Mouse (Mus musculus) CH12.LX (cell line): ENCODE data around the gene Fosb. TPM values are rescaled to one million over a fixed set of nuclear protein-coding genes. Genes with fewer than 3 reads are reported as not detected.

Experiments
- DNase-seq: peaks from one replicate; pipeline ENCODE4 v3.0.0-alpha.2; 2013; ENCODE audit errors: extremely low read depth
- H3K27ac ChIP-seq: 2 replicates; pipeline ENCODE4 v1.5.1; 2012; ENCODE audit warnings: low read depth, mild to moderate bottlenecking, control low read depth, moderate library complexity; ENCODE audit not compliant: insufficient read depth
- H3K27me3 ChIP-seq: replicated peaks from 2 replicates; pipeline ENCODE3; 2012; ENCODE audit warnings: inconsistent platforms
- H3K36me3 ChIP-seq, 2 experiments: replicated peaks in 1 of 2; 2 replicates each; pipeline versions ENCODE3 to v1.6.1; 2012; ENCODE audit warnings: inconsistent platforms in 1 of 2, low read length in 1 of 2, mild to moderate bottlenecking in 1 of 2, mixed read lengths in 1 of 2, moderate library complexity in 1 of 2; ENCODE audit not compliant: control insufficient read depth in 1 of 2, insufficient read depth in 1 of 2
- H3K4me1 ChIP-seq, 2 experiments: 2 replicates each; pipeline ENCODE4 v1.6.1; 2012; ENCODE audit warnings: inconsistent platforms in 1 of 2, moderate library complexity in 1 of 2; ENCODE audit not compliant: insufficient read depth in 2 of 2, control insufficient read depth in 1 of 2
- H3K4me2 ChIP-seq: 2 replicates; pipeline ENCODE4 v1.6.1; 2012; ENCODE audit warnings: low read depth, mild to moderate bottlenecking, control low read depth; ENCODE audit not compliant: poor library complexity, insufficient read depth, severe bottlenecking
- H3K4me3 ChIP-seq, 3 experiments: fragments of 150-350 bp in 1 of 3; sonication (generic) in 1 of 3; replicated peaks in 1 of 3; 2 replicates each; pipeline versions ENCODE3 to v1.5.1; 2011 to 2012; ENCODE audit warnings: low read depth in 2 of 3, low read length in 2 of 3, mild to moderate bottlenecking in 2 of 3, moderate library complexity in 2 of 3, control low read depth in 1 of 3, improper control_type of control experiment in 1 of 3, inconsistent platforms in 1 of 3, mixed read lengths in 1 of 3; ENCODE audit not compliant: poor library complexity in 1 of 3
- H3K79me2 ChIP-seq: replicated peaks from 2 replicates; pipeline ENCODE4 v1.6.1; 2012; ENCODE audit warnings: mild to moderate bottlenecking, moderate library complexity; ENCODE audit not compliant: control insufficient read depth, poor library complexity, insufficient read depth, severe bottlenecking; ENCODE audit errors: extremely low read depth
- H3K9ac ChIP-seq: 2 replicates; pipeline ENCODE4 v1.6.1; 2012; ENCODE audit warnings: low read depth, mild to moderate bottlenecking, control low read depth, moderate library complexity; ENCODE audit not compliant: insufficient read depth
- H3K9me3 ChIP-seq: replicated peaks from 2 replicates; pipeline ENCODE3; 2012; ENCODE audit warnings: low read length, inconsistent platforms, mixed read lengths
- BHLHE40 ChIP-seq: IDR thresholded peaks from 2 replicates; pipeline ENCODE4 v1.6.1; 2011; ENCODE audit warnings: mild to moderate bottlenecking, low read depth, low read length, improper control_type of control experiment
- CHD2 ChIP-seq: IDR thresholded peaks from 2 replicates; pipeline ENCODE4 v1.6.1; 2011; ENCODE audit warnings: low read length, improper control_type of control experiment
- CTCF ChIP-seq, 2 experiments: IDR thresholded peaks in 1 of 2; conservative IDR thresholded peaks in 1 of 2; 2 replicates each; pipeline ENCODE4 v1.5.1; 2011 to 2012; ENCODE audit warnings: low read depth in 2 of 2, low read length in 2 of 2, improper control_type of control experiment in 1 of 2, inconsistent platforms in 1 of 2, mild to moderate bottlenecking in 1 of 2, moderate library complexity in 1 of 2
- ELF1 ChIP-seq: IDR thresholded peaks from 2 replicates; pipeline ENCODE4 v1.6.1; 2014; ENCODE audit warnings: low read depth, mild to moderate bottlenecking, inconsistent platforms, low read length, improper control_type of control experiment
- EP300 ChIP-seq: IDR thresholded peaks from 2 replicates; pipeline ENCODE4 v1.6.1; 2011; ENCODE audit warnings: low read length, improper control_type of control experiment
- ETS1 ChIP-seq: conservative IDR thresholded peaks from 2 replicates; pipeline ENCODE4 v1.6.1; 2012; ENCODE audit warnings: low read depth, mild to moderate bottlenecking, inconsistent platforms, low read length, improper control_type of control experiment, moderate library complexity
- GABPA ChIP-seq: IDR thresholded peaks from 2 replicates; pipeline ENCODE4 v1.6.1; 2012; ENCODE audit warnings: low read depth, low read length, improper control_type of control experiment, inconsistent platforms; ENCODE audit not compliant: insufficient replicate concordance
- HCFC1 ChIP-seq: IDR thresholded peaks from 2 replicates; pipeline ENCODE4 v1.6.1; 2012; ENCODE audit warnings: low read depth, mild to moderate bottlenecking, inconsistent platforms, low read length, improper control_type of control experiment
- JUN ChIP-seq: IDR thresholded peaks from 2 replicates; pipeline ENCODE4 v1.6.1; 2011; ENCODE audit warnings: low read depth, mild to moderate bottlenecking, low read length, improper control_type of control experiment, moderate library complexity; ENCODE audit not compliant: insufficient read depth
- MAFK ChIP-seq: IDR thresholded peaks from 2 replicates; pipeline ENCODE4 v1.6.1; 2011; ENCODE audit warnings: low read length, improper control_type of control experiment; ENCODE audit not compliant: insufficient replicate concordance
- MAZ ChIP-seq: IDR thresholded peaks from 2 replicates; pipeline ENCODE4 v1.6.1; 2012; ENCODE audit warnings: low read depth, mild to moderate bottlenecking, inconsistent platforms, low read length, improper control_type of control experiment, moderate library complexity
- RCOR1 ChIP-seq: conservative IDR thresholded peaks from 2 replicates; pipeline ENCODE4 v1.6.1; 2012; ENCODE audit warnings: low read depth, mild to moderate bottlenecking, inconsistent platforms, low read length, improper control_type of control experiment
- SIN3A ChIP-seq: IDR thresholded peaks from 2 replicates; pipeline ENCODE4 v1.6.1; 2012; ENCODE audit warnings: low read length, improper control_type of control experiment, inconsistent platforms
- TCF12 ChIP-seq: IDR thresholded peaks from 2 replicates; pipeline ENCODE4 v1.6.1; 2014; ENCODE audit warnings: low read depth, mild to moderate bottlenecking, inconsistent platforms, low read length, improper control_type of control experiment
- ZNF384 ChIP-seq: IDR thresholded peaks from 2 replicates; pipeline ENCODE4 v1.6.1; 2012; ENCODE audit warnings: low read depth, low read length, improper control_type of control experiment, inconsistent platforms
- dilution Hi-C: fragments of 300-500 bp; cut with MboI; formaldehyde crosslinking; loops from 2 replicates; pipeline ENCODE4 v1.14.3; 2020; ENCODE audit warnings: low sequenced_read_pairs; ENCODE audit not compliant: extremely low pct_unique_long_range_greater_than_20kb, extremely low pct_ligation_motif_present
- in situ Hi-C: fragments of 300-500 bp; cut with MboI; formaldehyde crosslinking; loops from 3 replicates; pipeline ENCODE4 v1.14.3; 2019; ENCODE audit warnings: low sequenced_read_pairs, low pct_ligation_motif_present, low pct_unique_long_range_greater_than_20kb, mixed read lengths
- polyA plus RNA-seq: library from polyadenylated mRNA; unstranded; fragments of >175 nt; gene quantifications from 2 replicates; pipeline ENCODE4 v1.2.1, GENCODE M21; 2012; ENCODE audit warnings: low read depth; ENCODE audit not compliant: insufficient read length
- total RNA-seq, 2 experiments: library from RNA; depleted of rRNA; stranded (reverse); fragments of 300-350 nt in 1 of 2; fragments of >200 nt in 1 of 2; gene quantifications; 2 replicates each; pipeline ENCODE4 v1.2.3; 2012 to 2014

Fosb gene
- total and polyA plus RNA-seq, 3 experiments = 0.08 to 0.56 TPM; not detected in 1

DNA sequence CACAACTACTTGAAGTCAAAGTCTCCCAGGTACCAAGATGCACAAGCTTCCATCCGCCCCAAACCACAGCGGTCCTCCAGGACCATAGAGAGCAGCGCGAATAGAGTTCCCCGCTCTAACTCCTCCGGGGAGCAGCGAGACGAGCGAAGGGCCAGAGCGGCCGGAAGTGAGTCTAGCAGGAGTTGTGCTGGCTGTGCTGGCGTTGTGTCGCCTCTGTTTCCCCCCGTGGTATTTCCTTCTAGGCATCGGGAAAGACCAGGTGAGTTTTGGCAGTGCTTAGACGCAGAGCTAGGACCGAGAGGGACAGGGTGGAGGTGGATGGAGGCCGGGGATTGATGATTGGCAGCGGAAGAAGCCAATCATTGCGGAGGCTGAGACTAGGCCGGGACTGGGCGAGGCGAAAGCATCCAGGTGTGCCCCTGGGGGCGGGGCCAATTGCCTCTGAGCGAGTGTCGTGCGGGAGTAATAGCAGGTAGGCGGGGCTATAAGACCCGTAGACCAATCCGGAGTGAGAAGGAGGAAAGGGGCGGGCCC lies 35.2 kb upstream of the Fosb start (continued):
- peak; percentile 32; the same call in 1 of the 2 replicates for TF ChIP-seq ETS1
- 0 out of 2 replicates have a peak, but pooled peaks have one; percentile 41 for TF ChIP-seq MAZ
- no peak; the same call in 1 of the 2 replicates for TF ChIP-seq RCOR1
- peak; percentile 89 for TF ChIP-seq GABPA
- peak; percentile 80 for TF ChIP-seq TCF12
- TF ChIP-seq HCFC1 = peak; percentile 97
- no peak for TF ChIP-seq MAFK
- TF ChIP-seq CTCF (conservative IDR thresholded peaks at IDR 0.05 in 1 of 2, IDR thresholded peaks at IDR 0.05 in 1 of 2; ENCODE audit: low read depth in 2 of 2, low read length in 2 of 2) = no peak
- peak; percentile 85 for TF ChIP-seq SIN3A
- TF ChIP-seq, all 38 proteins: peak for 19

DNA sequence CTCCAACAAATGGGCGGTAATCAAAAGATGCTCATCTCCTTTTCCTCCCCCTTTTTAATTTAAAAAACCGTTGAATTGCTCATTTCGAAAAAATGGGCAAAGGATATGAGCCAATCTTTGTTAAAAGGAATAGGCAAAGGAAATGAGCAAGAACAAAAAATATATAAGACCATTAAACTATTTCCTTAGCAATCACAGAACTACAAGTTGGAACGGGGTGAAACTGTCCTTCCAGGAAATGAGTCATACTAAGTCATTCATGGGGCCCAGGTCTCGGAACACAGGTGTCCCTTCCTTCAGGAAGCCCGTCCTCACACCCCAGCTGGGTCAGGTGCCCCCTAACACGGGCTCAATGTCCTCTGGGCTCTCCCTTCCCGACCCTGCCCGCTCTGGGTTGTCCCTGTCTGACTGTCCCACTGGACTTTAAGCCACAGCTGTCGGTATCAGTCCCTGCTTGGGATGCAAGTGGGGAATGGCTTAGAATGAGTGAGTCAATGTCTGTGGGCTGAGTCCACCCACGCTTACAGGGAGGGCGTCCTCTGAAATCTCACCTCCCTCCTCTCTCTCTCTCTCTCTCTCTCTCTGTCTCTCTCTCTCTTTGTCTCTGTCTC lies 34.5 kb upstream of the Fosb start, which contains the start of gene Ercc1:
Gene Ercc1, plus strand, starts transcription at position 542 of the 611 bp plus-strand sequence.
- peaks cover 21% of the 10 kb centered on the region for H3K27me3 ChIP-seq
- DNase-seq = no peak
- H3K4me2 ChIP-seq = peak within 1 kb of the TSS; percentile 85
- in situ Hi-C loops = loop anchor here (5.0 kb wide), 1 partner anchor 37 kb away; no protein-coding TSS in a partner anchor
- no peaks in the 10 kb centered on the region for H3K79me2 ChIP-seq
- no peaks in the 10 kb centered on the region for H3K9me3 ChIP-seq
- dilution Hi-C loops = no loop called here
- TF ChIP-seq CHD2 (no peak), BHLHE40 (peak; percentile 35; the same call in 1 of the 2 replicates), EP300 (peak; percentile 57), ELF1 (no peak), ZNF384 (no peak), SIN3A (no peak), HCFC1 (no peak), JUN (peak; percentile 29; the same call in 1 of the 2 replicates)
- peak within 1 kb of the TSS; percentile 53 for H3K9ac ChIP-seq
- H3K27ac ChIP-seq = peak within 1 kb of the TSS; percentile 75
- peaks cover 4 to 37% of the 10 kb centered on the region in 2 experiments; a peak in 3 of 4 replicates for H3K4me1 ChIP-seq
- H3K4me3 ChIP-seq = peak within 1 kb of the TSS; percentile 62 to 71 (median 71)
- peaks cover 9 to 20% of the 10 kb centered on the region in 2 experiments for H3K36me3 ChIP-seq
